Mouse (Mus musculus): ENCODE data around the gene Epb41l3. TPM values are rescaled to one million over a fixed set of nuclear protein-coding genes. Genes with fewer than 3 reads are reported as not detected.
A peak's percentile ranks its signal among the peaks of the same experiment; 100 is the strongest.

Gene Epb41l3
- total RNA-seq, 2 experiments from 2014 or later, result 1.5 to 2.4 TPM

- Histone ChIP-seq H3K27ac (no peak overlapping the region), H3K4me3 (no peak overlapping the region)
- no peak for DNase-seq
- intact Hi-C loops (cut with DNase I), result no loop called here
- no peak for TF ChIP-seq CTCF (IDR thresholded peaks at IDR 0.05)
Observed at GRCm38 (mm10) chr17:69237172-69237571, 161.7 kb downstream of the Epb41l3 start.

- TF ChIP-seq CTCF (IDR thresholded peaks at IDR 0.05), result no peak
- Histone ChIP-seq H3K27ac (no peak overlapping the region), H3K4me3 (no peak overlapping the region)
- no peak for DNase-seq
- intact Hi-C loops (cut with DNase I), result no loop called here
Observed at GRCm38 (mm10) chr17:69238810-69239373, 163.4 kb downstream of the Epb41l3 start.

GRCm38 (mm10) chr17:69239423-69239822 is 163.9 kb downstream of the Epb41l3 start:
- intact Hi-C loops (cut with DNase I), result no loop called here
- Histone ChIP-seq H3K4me3 (no peak overlapping the region), H3K27ac (no peak overlapping the region)
- TF ChIP-seq CTCF (IDR thresholded peaks at IDR 0.05), result no peak
- DNase-seq, result no peak

- no peak for TF ChIP-seq CTCF (IDR thresholded peaks at IDR 0.05)
- H3K27ac ChIP-seq, result no peak overlapping the region
- intact Hi-C loops (cut with DNase I), result no loop called here
- H3K4me3 ChIP-seq, result peak overlapping the region; percentile 52
- DNase-seq, result no peak
Observed at GRCm38 (mm10) chr17:69255834-69256233, 180.4 kb downstream of the Epb41l3 start.

GRCm38 (mm10) chr17:69256441-69256840 is 181.0 kb downstream of the Epb41l3 start:
- intact Hi-C loops (cut with DNase I), result no loop called here
- TF ChIP-seq CTCF (IDR thresholded peaks at IDR 0.05), result peak; percentile 51
- Histone ChIP-seq H3K27ac (no peak overlapping the region), H3K4me3 (peak overlapping the region; percentile 52)
- DNase-seq, result peak; percentile 33

- Histone ChIP-seq H3K4me3 (no peak overlapping the region), H3K27ac (no peak overlapping the region)
- no peak for DNase-seq
- intact Hi-C loops (cut with DNase I), result no loop called here
- TF ChIP-seq CTCF (IDR thresholded peaks at IDR 0.05), result no peak
Observed at GRCm38 (mm10) chr17:69263810-69264565, 188.5 kb downstream of the Epb41l3 start.

- no peak for TF ChIP-seq CTCF (IDR thresholded peaks at IDR 0.05)
- intact Hi-C loops (cut with DNase I), result no loop called here
- DNase-seq, result no peak
- H3K27ac ChIP-seq, result no peak overlapping the region
- H3K4me3 ChIP-seq, result no peak overlapping the region
Observed at GRCm38 (mm10) chr17:69265171-69265570, 189.7 kb downstream of the Epb41l3 start.

- Histone ChIP-seq H3K4me3 (no peak overlapping the region), H3K27ac (no peak overlapping the region)
- intact Hi-C loops (cut with DNase I), result no loop called here
- TF ChIP-seq CTCF (IDR thresholded peaks at IDR 0.05), result no peak
- DNase-seq, result no peak
Observed at GRCm38 (mm10) chr17:69265759-69266463, 190.4 kb downstream of the Epb41l3 start.

GRCm38 (mm10) chr17:69266936-69267335 is 191.5 kb downstream of the Epb41l3 start:
- H3K27ac ChIP-seq, result no peak overlapping the region
- no peak overlapping the region for H3K4me3 ChIP-seq
- intact Hi-C loops (cut with DNase I), result no loop called here
- no peak for TF ChIP-seq CTCF (IDR thresholded peaks at IDR 0.05)
- DNase-seq, result no peak

GRCm38 (mm10) chr17:69267526-69267925 is 192.0 kb downstream of the Epb41l3 start:
- H3K4me3 ChIP-seq, result no peak overlapping the region
- no peak overlapping the region for H3K27ac ChIP-seq
- DNase-seq, result no peak
- intact Hi-C loops (cut with DNase I), result no loop called here
- TF ChIP-seq CTCF (IDR thresholded peaks at IDR 0.05), result no peak

GRCm38 (mm10) chr17:69277362-69277761 is 201.9 kb downstream of the Epb41l3 start:
- intact Hi-C loops (cut with DNase I), result no loop called here
- no peak for TF ChIP-seq CTCF (IDR thresholded peaks at IDR 0.05)

GRCm38 (mm10) chr17:69284511-69284910 is 209.0 kb downstream of the Epb41l3 start:
- H3K4me3 ChIP-seq, result no peak overlapping the region
- DNase-seq, result no peak
- TF ChIP-seq CTCF (IDR thresholded peaks at IDR 0.05), result no peak
- no peak overlapping the region for H3K27ac ChIP-seq
- intact Hi-C loops (cut with DNase I), result no loop called here

More at GRCm38 (mm10) chr17:69277362-69277761, 201.9 kb downstream of the Epb41l3 start:
- H3K4me3 ChIP-seq, result no peak overlapping the region
- DNase-seq, result no peak
- no peak overlapping the region for H3K27ac ChIP-seq

GRCm38 (mm10) chr17:69288130-69288529 is 212.6 kb downstream of the Epb41l3 start:
- no peak overlapping the region for H3K27ac ChIP-seq
- DNase-seq, result no peak
- no peak for TF ChIP-seq CTCF (IDR thresholded peaks at IDR 0.05)
- intact Hi-C loops (cut with DNase I), result no loop called here
- no peak overlapping the region for H3K4me3 ChIP-seq

Measured in gastrocnemius, adult 2 months (tissue).